Mouse (Mus musculus) CD4-positive helper T cell, adult 2 months (primary cell): ENCODE data around the gene Il12a.
A peak's percentile ranks its signal among the peaks of the same experiment; 100 is the strongest.

Source experiments
- DNase-seq: peaks from one replicate; pipeline ENCODE4 v3.0.0-alpha.2; 2012; ENCODE audit warnings: low read depth, missing footprints, low spot score

Gene Il12a

GRCm38 (mm10) chr3:68690344-68690743 is at the start of gene Il12a:
Gene Il12a (plus strand): TSS chr3:68690644.
- no peak for DNase-seq

- no peak for DNase-seq
Observed at GRCm38 (mm10) chr3:68642935-68643334, 47.5 kb upstream of the Il12a start.

GRCm38 (mm10) chr3:68646387-68647130 is 43.9 kb upstream of the Il12a start:
- peak; percentile 41 for DNase-seq

- no peak for DNase-seq
Observed at GRCm38 (mm10) chr3:68647282-68647681, 43.2 kb upstream of the Il12a start.

- DNase-seq, result no peak
Observed at GRCm38 (mm10) chr3:68650251-68650650, 40.2 kb upstream of the Il12a start.

GRCm38 (mm10) chr3:68656607-68657352 is 33.7 kb upstream of the Il12a start:
- DNase-seq, result no peak

- no peak for DNase-seq
Observed at GRCm38 (mm10) chr3:68657589-68658245, 32.7 kb upstream of the Il12a start.

GRCm38 (mm10) chr3:68659996-68660395 is 30.4 kb upstream of the Il12a start:
- no peak for DNase-seq

GRCm38 (mm10) chr3:68660538-68660937 is 29.9 kb upstream of the Il12a start:
- no peak for DNase-seq

- no peak for DNase-seq
Observed at GRCm38 (mm10) chr3:68662386-68662785, 28.1 kb upstream of the Il12a start.

GRCm38 (mm10) chr3:68664337-68664736 is 26.1 kb upstream of the Il12a start:
- DNase-seq, result no peak

GRCm38 (mm10) chr3:68666377-68666776 is 24.1 kb upstream of the Il12a start:
- DNase-seq, result no peak

- no peak for DNase-seq
Observed at GRCm38 (mm10) chr3:68667852-68668251, 22.6 kb upstream of the Il12a start.

GRCm38 (mm10) chr3:68669418-68669974 is 20.9 kb upstream of the Il12a start:
- DNase-seq, result no peak

- DNase-seq, result no peak
Observed at GRCm38 (mm10) chr3:68674721-68675120, 15.7 kb upstream of the Il12a start.

- DNase-seq, result no peak
Observed at GRCm38 (mm10) chr3:68675216-68675835, 15.1 kb upstream of the Il12a start.

- no peak for DNase-seq
Observed at GRCm38 (mm10) chr3:68675980-68676678, 14.3 kb upstream of the Il12a start.

GRCm38 (mm10) chr3:68676831-68677303 is 13.6 kb upstream of the Il12a start:
- DNase-seq, result peak; percentile 72

GRCm38 (mm10) chr3:68678805-68679585 is 11.4 kb upstream of the Il12a start:
- DNase-seq, result no peak

GRCm38 (mm10) chr3:68683579-68683978 is 6.9 kb upstream of the Il12a start:
- no peak for DNase-seq
